Mouse (Mus musculus) myocyte (in vitro differentiated cells): ENCODE measurements around the gene Prmt7. TPM values are rescaled to one million over a fixed set of nuclear protein-coding genes. Genes with fewer than 3 reads are reported as not detected.
A peak's percentile ranks its signal among the peaks of the same experiment; 100 is the strongest.

Source experiments
- H3K27me3 ChIP-seq: one replicate; pipeline ENCODE4 v1.6.1; 2011; ENCODE audit not compliant: control insufficient read depth, insufficient read depth, insufficient read length
- H3K36me3 ChIP-seq: one replicate; pipeline ENCODE4 v1.6.1; 2011; ENCODE audit not compliant: control insufficient read depth, insufficient read depth
- H3K4me2 ChIP-seq: one replicate; pipeline ENCODE4 v1.6.1; 2011; ENCODE audit warnings: low read depth, control low read depth
- H3K4me3 ChIP-seq: one replicate; pipeline ENCODE4 v1.5.1; 2011; ENCODE audit warnings: mild to moderate bottlenecking, control low read depth, moderate library complexity
- H3K79me2 ChIP-seq: one replicate; pipeline ENCODE4 v1.6.1; 2011; ENCODE audit not compliant: control insufficient read depth, insufficient read depth
- H3ac ChIP-seq: one replicate; pipeline ENCODE4 v1.6.1; 2011; ENCODE audit not compliant: control insufficient read depth, insufficient read length
- CEBPB ChIP-seq: IDR thresholded peaks from 2 replicates; pipeline ENCODE4 v1.6.1; 2011; ENCODE audit warnings: mild to moderate bottlenecking, moderate library complexity; ENCODE audit not compliant: poor library complexity, insufficient read depth, severe bottlenecking
- E2F4 ChIP-seq: IDR thresholded peaks from one replicate; pipeline ENCODE4 v1.6.1; 2011; ENCODE audit warnings: mild to moderate bottlenecking, control low read depth, moderate library complexity; ENCODE audit not compliant: insufficient read depth
- MAX ChIP-seq: IDR thresholded peaks from one replicate; pipeline ENCODE4 v1.6.1; 2011; ENCODE audit warnings: low read depth, mild to moderate bottlenecking, control low read depth
- MYOD1 ChIP-seq, 3 experiments: IDR thresholded peaks; one replicate each; pipeline ENCODE4 v1.6.1; 2011; ENCODE audit warnings: control low read depth in 2 of 3, low read depth in 2 of 3, mild to moderate bottlenecking in 2 of 3, moderate library complexity in 1 of 3; ENCODE audit not compliant: insufficient read length in 2 of 3, control insufficient read depth in 1 of 3
- MYOG ChIP-seq, 3 experiments: IDR thresholded peaks; one replicate each; pipeline ENCODE4 v1.6.1; 2011; ENCODE audit warnings: control low read depth in 2 of 3, low read depth in 2 of 3, mild to moderate bottlenecking in 2 of 3; ENCODE audit not compliant: insufficient read length in 2 of 3, control insufficient read depth in 1 of 3, insufficient read depth in 1 of 3
- POLR2A ChIP-seq: IDR thresholded peaks from one replicate; pipeline ENCODE4 v1.6.1; 2011; ENCODE audit warnings: low read depth, mild to moderate bottlenecking, control low read depth, moderate library complexity; ENCODE audit not compliant: insufficient read length
- POLR2AphosphoS2 ChIP-seq: IDR thresholded peaks from one replicate; pipeline ENCODE4 v1.6.1; 2011; ENCODE audit warnings: low read depth, control low read depth; ENCODE audit not compliant: insufficient read length
- REST ChIP-seq: IDR thresholded peaks from one replicate; pipeline ENCODE4 v1.6.1; 2011; ENCODE audit warnings: mild to moderate bottlenecking, control low read depth, moderate library complexity; ENCODE audit not compliant: insufficient read depth, insufficient read length
- SRF ChIP-seq: IDR thresholded peaks from one replicate; pipeline ENCODE4 v1.6.1; 2011; ENCODE audit warnings: low read depth; ENCODE audit not compliant: control insufficient read depth, insufficient read length
- TCF12 ChIP-seq: IDR thresholded peaks from one replicate; pipeline ENCODE4 v1.6.1; 2011; ENCODE audit warnings: mild to moderate bottlenecking, control low read depth; ENCODE audit not compliant: poor library complexity, insufficient read depth, severe bottlenecking
- TCF3 ChIP-seq: IDR thresholded peaks from one replicate; pipeline ENCODE4 v1.6.1; 2011; ENCODE audit warnings: low read depth, control low read depth; ENCODE audit not compliant: insufficient read length
- USF1 ChIP-seq: IDR thresholded peaks from one replicate; pipeline ENCODE4 v1.6.1; 2011; ENCODE audit warnings: low read depth, mild to moderate bottlenecking, control low read depth, moderate library complexity
- polyA plus RNA-seq: library from polyadenylated mRNA; unstranded; fragments of >200 nt; fragmentation: generic; extraction: Trizol; gene quantifications from one replicate; pipeline ENCODE4 v1.2.1, GENCODE M21; 2012; ENCODE audit warnings: missing spikeins

The Prmt7 gene
- 36.4 TPM for polyA plus RNA-seq

DNA sequence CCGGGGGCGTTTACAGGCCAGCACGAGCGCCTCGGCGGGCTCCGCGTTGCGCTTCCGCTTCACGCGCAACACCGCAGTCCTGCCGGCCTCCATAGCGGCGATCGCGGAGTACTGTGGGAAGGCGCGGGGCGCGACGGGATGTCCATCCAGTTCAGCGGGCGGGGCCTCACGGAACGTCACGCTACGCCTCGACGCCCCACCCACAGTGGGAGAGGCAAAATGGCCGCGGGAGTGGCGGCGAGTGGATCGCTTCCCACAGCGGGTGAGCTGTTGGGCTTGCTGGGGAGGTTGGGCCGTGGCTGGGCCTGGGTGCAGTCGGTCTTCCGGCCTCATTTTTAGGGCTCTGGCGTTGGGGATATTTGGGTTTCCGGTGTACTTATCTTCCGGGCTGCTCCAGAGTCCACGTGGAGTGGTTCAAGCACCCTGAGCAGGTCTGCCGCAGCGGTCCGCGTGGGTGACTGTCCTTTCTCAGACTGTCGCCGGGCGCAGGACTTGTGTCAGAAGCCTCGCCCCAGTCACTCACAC, at the start of gene Prmt7, which contains the start of gene Slc7a6os:
Gene Prmt7, plus strand, starts transcription at position 116 of the 525 bp plus-strand sequence.
Gene Slc7a6os, minus strand, starts transcription at position 115 of the 525 bp plus-strand sequence.
- H3ac ChIP-seq = peak within 1 kb of the TSS; percentile 74
- H3K4me3 ChIP-seq = peak within 1 kb of the TSS; percentile 97
- TF ChIP-seq POLR2AphosphoS2 (peak; percentile 98), REST (no peak), SRF (peak; percentile 39), POLR2A (peak; percentile 98), TCF12 (no peak), E2F4 (no peak), USF1 (no peak), MYOD1 (IDR thresholded peaks at IDR 0.05; ENCODE audit: control insufficient read depth in 1 of 3, insufficient read length in 2 of 3, low read depth in 2 of 3) (peak in 1 of 3 experiments; percentile 16), CEBPB (no peak)
- peak within 1 kb of the TSS; percentile 93 for H3K4me2 ChIP-seq
- H3K27me3 ChIP-seq = no peaks in the 10 kb centered on the region
- peaks cover 44% of the 10 kb centered on the region for H3K79me2 ChIP-seq
- peaks cover 11% of the 10 kb centered on the region for H3K36me3 ChIP-seq

DNA sequence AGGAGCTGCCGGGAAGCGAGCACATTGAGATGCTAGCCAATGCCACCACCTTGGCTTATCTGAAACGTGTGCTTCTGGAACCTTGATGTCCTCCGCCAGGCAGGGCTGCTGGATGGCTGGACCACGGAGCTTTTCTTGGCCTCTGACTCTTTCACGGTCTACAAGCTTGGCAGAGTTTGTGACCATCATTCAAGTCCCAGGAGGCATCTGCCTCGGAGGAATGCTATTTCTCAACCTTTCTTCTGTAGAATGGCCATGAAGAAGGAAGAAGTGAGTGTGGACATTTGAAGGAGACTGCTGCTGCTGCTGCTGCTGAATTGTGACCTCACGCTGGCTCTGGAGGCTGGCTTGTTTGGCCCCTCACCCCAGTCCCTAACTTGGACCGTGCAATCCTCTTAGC, 47.5 kb upstream of the Prmt7 start:
- TF ChIP-seq POLR2AphosphoS2 = no peak
- no peak for TF ChIP-seq SRF
- no peak for TF ChIP-seq CEBPB
- no peak for TF ChIP-seq MYOD1 (IDR thresholded peaks at IDR 0.05; ENCODE audit: control insufficient read depth in 1 of 3, insufficient read length in 2 of 3, low read depth in 2 of 3)
- no peak for TF ChIP-seq REST
- no peak for TF ChIP-seq POLR2A
- no peak for TF ChIP-seq E2F4
- no peak for TF ChIP-seq TCF12
- no peaks in the 10 kb centered on the region for H3K79me2 ChIP-seq
- H3K4me3 ChIP-seq = no peak overlapping the region
- H3K4me2 ChIP-seq = no peak overlapping the region
- no peak overlapping the region for H3ac ChIP-seq
- no peaks in the 10 kb centered on the region for H3K27me3 ChIP-seq
- peaks cover 7% of the 10 kb centered on the region for H3K36me3 ChIP-seq

DNA sequence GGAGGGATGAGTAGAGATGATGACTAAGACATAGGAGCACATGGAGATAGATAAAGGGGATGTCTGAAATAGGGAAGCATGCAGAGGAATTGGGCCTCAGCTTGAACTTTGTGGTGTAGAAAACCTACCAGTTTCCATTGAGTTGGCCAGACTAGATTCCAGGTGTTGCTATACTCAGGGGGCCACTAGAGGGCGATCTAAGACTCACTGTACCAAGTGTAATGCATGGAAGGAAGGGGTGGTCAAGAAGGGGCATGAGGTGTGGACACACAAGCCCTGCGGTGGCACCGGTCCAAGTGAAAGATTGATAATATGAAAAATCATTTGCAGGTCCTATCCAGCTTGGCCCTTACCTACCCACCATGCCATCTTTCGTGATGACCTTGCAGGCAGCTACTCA, 45.3 kb upstream of the Prmt7 start:
- TF ChIP-seq TCF12 = no peak
- no peak for TF ChIP-seq MYOG (IDR thresholded peaks at IDR 0.05; ENCODE audit: control insufficient read depth in 1 of 3, insufficient read depth in 1 of 3, insufficient read length in 2 of 3, low read depth in 2 of 3)
- no peak for TF ChIP-seq CEBPB
- TF ChIP-seq TCF3 = no peak
- no peak for TF ChIP-seq E2F4
- TF ChIP-seq MAX = no peak
- no peak for TF ChIP-seq MYOD1 (IDR thresholded peaks at IDR 0.05; ENCODE audit: control insufficient read depth in 1 of 3, insufficient read length in 2 of 3, low read depth in 2 of 3)
- TF ChIP-seq USF1 = no peak
- TF ChIP-seq SRF = no peak
- no peak overlapping the region for H3ac ChIP-seq
- peaks cover 16% of the 10 kb centered on the region for H3K79me2 ChIP-seq
- H3K4me3 ChIP-seq = no peak overlapping the region
- H3K36me3 ChIP-seq = peaks cover 6% of the 10 kb centered on the region
- H3K27me3 ChIP-seq = no peaks in the 10 kb centered on the region
- H3K4me2 ChIP-seq = no peak overlapping the region

DNA sequence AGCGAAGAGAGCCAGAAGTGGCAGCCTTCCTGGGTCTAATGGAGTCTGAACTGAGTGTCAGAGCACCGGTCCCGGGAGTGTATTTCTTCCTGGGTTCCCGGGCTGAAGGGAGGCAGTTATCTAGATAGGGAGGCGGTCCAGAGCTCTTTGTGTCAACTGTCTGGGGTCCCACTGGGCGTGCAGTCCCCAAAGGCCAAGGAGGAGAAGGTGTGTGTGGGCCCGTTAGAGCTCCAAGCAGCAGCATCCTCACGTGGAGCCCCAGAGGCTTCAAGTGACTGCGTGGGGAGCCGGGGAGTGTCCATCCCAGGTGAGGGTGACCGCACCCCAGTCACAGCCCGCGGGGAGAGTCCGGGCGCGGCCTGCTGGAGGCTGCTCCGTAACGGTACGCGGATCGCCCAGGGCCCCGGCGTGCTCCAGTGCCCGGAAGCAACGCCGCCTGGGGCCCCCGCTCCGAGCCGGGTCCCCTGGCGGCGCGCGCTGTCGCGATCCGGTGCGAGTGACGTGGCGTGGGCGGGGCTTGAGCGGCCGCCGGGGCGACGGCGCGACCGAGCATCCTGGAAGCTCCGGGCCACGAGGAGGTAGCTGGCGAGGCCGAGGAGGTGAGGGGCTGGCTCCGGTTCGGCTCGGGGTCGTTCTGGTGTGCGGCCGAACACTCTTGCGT, 42.2 kb upstream of the Prmt7 start, which contains the start of gene Slc7a6:
Gene Slc7a6, plus strand, starts transcription at position 502 of the 661 bp plus-strand sequence.
- peak within 1 kb of the TSS; percentile 74 for H3ac ChIP-seq
- H3K27me3 ChIP-seq = no peaks in the 10 kb centered on the region
- H3K36me3 ChIP-seq = peaks cover 4% of the 10 kb centered on the region
- H3K79me2 ChIP-seq = peaks cover 25% of the 10 kb centered on the region
- peak within 1 kb of the TSS; percentile 89 for H3K4me3 ChIP-seq
- peak within 1 kb of the TSS; percentile 100 for H3K4me2 ChIP-seq
- TF ChIP-seq REST = no peak
- TF ChIP-seq POLR2AphosphoS2 = peak; percentile 95
- no peak for TF ChIP-seq SRF
- peak in 2 of 3 experiments; percentile 2 to 18 for TF ChIP-seq MYOG (IDR thresholded peaks at IDR 0.05; ENCODE audit: control insufficient read depth in 1 of 3, insufficient read depth in 1 of 3, insufficient read length in 2 of 3, low read depth in 2 of 3)
- peak; percentile 99 for TF ChIP-seq POLR2A
- TF ChIP-seq TCF12 = no peak
- no peak for TF ChIP-seq CEBPB
- no peak for TF ChIP-seq MAX
- TF ChIP-seq MYOD1 (IDR thresholded peaks at IDR 0.05; ENCODE audit: control insufficient read depth in 1 of 3, insufficient read length in 2 of 3, low read depth in 2 of 3) = no peak
